16 mouse cellular contexts compared by ENCODE assay signal in the genomic region with DNA sequence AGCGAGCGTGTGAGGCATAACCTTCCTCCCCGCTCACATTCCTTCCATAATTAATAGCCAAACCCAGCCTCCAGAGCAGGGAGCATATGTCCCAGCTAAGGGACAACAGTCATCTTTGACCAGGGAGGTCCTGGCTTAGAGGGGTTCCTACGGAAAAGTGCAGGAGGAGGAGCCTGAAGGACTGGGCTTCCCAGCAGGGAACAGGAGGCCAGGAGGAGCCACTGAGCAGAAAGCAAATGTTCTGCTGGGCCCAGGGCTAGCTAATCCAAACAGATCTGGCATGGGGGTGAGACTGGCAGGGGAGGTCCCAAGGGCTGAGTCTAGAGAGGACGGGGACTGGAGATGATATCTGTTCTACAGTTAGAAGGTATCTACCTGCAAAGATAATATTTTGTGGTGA. TPM values are rescaled to one million over a fixed set of nuclear protein-coding genes. Genes with fewer than 3 reads are reported as not detected.
DNase-seq lines count a peak whose midpoint lies in the region; ATAC-seq and TF ChIP-seq lines count a peak whose summit lies in the region.
"Had no signal": no experiment of that assay in that cellular context is flagged by ENCODE, and none has a peak within 500 bp of the region (broad histone marks: within the 10 kb centered on the region; RNA-seq: fewer than 3 reads in every experiment).

No protein-coding gene starts in this region.

- H3K27me3 ChIP-seq in lung, embryonic 16.5 days (ENCODE audit: control insufficient read depth, insufficient read depth, low read depth, low read length) = no peaks in the 10 kb centered on the region
- H3K27me3 ChIP-seq in embryonic facial prominence, embryonic 13.5 days = peaks cover 83% of the 10 kb centered on the region
- no peaks in the 10 kb centered on the region for H3K27me3 ChIP-seq in limb, embryonic 15.5 days

- H3K4me1 ChIP-seq in lung, embryonic 16.5 days (replicated peaks; ENCODE audit: control insufficient read depth, insufficient read depth, low read length) = peaks cover 11% of the 10 kb centered on the region
- H3K4me1 ChIP-seq in embryonic facial prominence, embryonic 13.5 days = peaks cover 51% of the 10 kb centered on the region
- H3K4me1 ChIP-seq in limb, embryonic 15.5 days = peaks cover 67% of the 10 kb centered on the region

- H3K9ac ChIP-seq in lung, embryonic 16.5 days (ENCODE audit: low read length) = no peak overlapping the region
- peak overlapping the region; percentile 16; the same call in 1 of the 2 replicates for H3K9ac ChIP-seq in embryonic facial prominence, embryonic 13.5 days
- H3K9ac ChIP-seq in limb, embryonic 15.5 days = no peak overlapping the region
- H3K9ac ChIP-seq: hindbrain, embryonic 15.5 days; liver, postnatal 0 days had no signal

- ATAC-seq in lung, embryonic 16.5 days (ENCODE audit: low read depth) = peak; percentile 21; the same call in 1 of the 2 replicates
- no peak for ATAC-seq in embryonic facial prominence, embryonic 13.5 days (ENCODE audit: insufficient number of reproducible peaks, insufficient read depth, low FRiP score, low TSS enrichment, low read depth)
- ATAC-seq in limb, embryonic 15.5 days (ENCODE audit: insufficient number of reproducible peaks, low FRiP score, low TSS enrichment, low read depth) = no peak
- ATAC-seq: activated CD4-positive, CD25-positive, alpha-beta regulatory T cell, adult 4 months; liver, postnatal 0 days had no signal

- H3K9me3 ChIP-seq in lung, embryonic 16.5 days (ENCODE audit: control insufficient read depth, low read length) = no peaks in the 10 kb centered on the region
- H3K9me3 ChIP-seq in embryonic facial prominence, embryonic 13.5 days = no peaks in the 10 kb centered on the region
- H3K9me3 ChIP-seq in limb, embryonic 15.5 days = no peaks in the 10 kb centered on the region
- H3K9me3 ChIP-seq: hindbrain, embryonic 15.5 days; megakaryocyte, embryonic 14.5 days had no signal

- intact Hi-C loops in gastrocnemius, adult 2 months (cut with DNase I) = no loop called here
- intact Hi-C loops in gastrocnemius, postnatal 14 days (cut with DNase I; ENCODE audit: low total_unique reads) = no loop called here

- DNase-seq in gastrocnemius, adult 2 months = no peak
- DNase-seq in gastrocnemius, postnatal 14 days = no peak
- DNase-seq in lung, postnatal 25 days (ENCODE audit: low spot score) = no peak
- no peak for DNase-seq in right cerebral cortex, postnatal 10 days (ENCODE audit: low spot score in 2 of 2)
- DNase-seq: adrenal gland, postnatal 36 days; kidney, adult 9 months; left cerebral cortex, postnatal 4 days; liver, postnatal 0 days had no signal

- TF ChIP-seq CTCF in gastrocnemius, adult 2 months (IDR thresholded peaks at IDR 0.05) = peak; percentile 16; the same call in 1 of the 2 replicates

- 46% methylated on average over 5 of the region's 5 CpGs for WGBS in lung, embryonic 16.5 days
- WGBS in embryonic facial prominence, embryonic 13.5 days = 41% methylated on average over 5 of the region's 5 CpGs
- WGBS in limb, embryonic 15.5 days = 35% methylated on average over 5 of the region's 5 CpGs

- H3K4me3 ChIP-seq in gastrocnemius, adult 2 months = peak overlapping the region; percentile 37
- H3K4me3 ChIP-seq in lung, embryonic 16.5 days (ENCODE audit: low read length) = no peak overlapping the region
- H3K4me3 ChIP-seq in embryonic facial prominence, embryonic 13.5 days = no peak overlapping the region
- H3K4me3 ChIP-seq in limb, embryonic 15.5 days = no peak overlapping the region
- H3K4me3 ChIP-seq: hindbrain, embryonic 15.5 days; megakaryocyte, embryonic 14.5 days; myocyte had no signal

- H3K36me3 ChIP-seq in lung, embryonic 16.5 days (ENCODE audit: control insufficient read depth, insufficient read depth, low read length) = peaks cover 16% of the 10 kb centered on the region
- H3K36me3 ChIP-seq in embryonic facial prominence, embryonic 13.5 days = peaks cover 55% of the 10 kb centered on the region
- peaks cover 45% of the 10 kb centered on the region for H3K36me3 ChIP-seq in limb, embryonic 15.5 days
- H3K36me3 ChIP-seq: hindbrain, embryonic 15.5 days had no signal

- H3K27ac ChIP-seq in gastrocnemius, adult 2 months = peak overlapping the region; percentile 83
- H3K27ac ChIP-seq in lung, embryonic 16.5 days (ENCODE audit: low read length) = no peak overlapping the region
- H3K27ac ChIP-seq in embryonic facial prominence, embryonic 13.5 days = peak overlapping the region; percentile 40; the same call in 1 of the 2 replicates
- peak overlapping the region; percentile 68 for H3K27ac ChIP-seq in limb, embryonic 15.5 days
- H3K27ac ChIP-seq: hindbrain, embryonic 15.5 days had no signal

- no peak overlapping the region for H3K4me2 ChIP-seq in lung, embryonic 16.5 days (ENCODE audit: low read depth, low read length)
- no peak overlapping the region for H3K4me2 ChIP-seq in embryonic facial prominence, embryonic 13.5 days
- H3K4me2 ChIP-seq in limb, embryonic 15.5 days = no peak overlapping the region
- H3K4me2 ChIP-seq: hindbrain, embryonic 15.5 days had no signal

RNA-seq across cellular contexts. Expression of a gene that starts 34.7 kb away (rescaled TPM):
- total RNA-seq in gastrocnemius, adult 2 months (2021) = under 1 TPM; 0.36 to 0.78 TPM
- 1 to 10 TPM in 1 of 2 experiments, under 1 TPM in 1; 0.66 to 1.1 TPM for total RNA-seq in gastrocnemius, postnatal 14 days (2021)
- polyA plus RNA-seq in lung, embryonic 16.5 days (2015; fragmentation: Nextera tagmentation; extraction: Ambion mirVana) = 3.1 and 3.7 TPM in 2 replicates
- 6.1 and 6.2 TPM in 2 replicates for polyA plus RNA-seq in embryonic facial prominence, embryonic 13.5 days (2015; fragmentation: Nextera tagmentation; extraction: Ambion mirVana)
- polyA plus RNA-seq in limb, embryonic 15.5 days (2015; fragmentation: Nextera tagmentation; extraction: Ambion mirVana) = 3.8 and 5.5 TPM in 2 replicates
- total RNA-seq: layer of hippocampus, adult 8-10 months; left cerebral cortex, postnatal 4 days had no signal

RNA-seq across cellular contexts. Expression of a gene that starts 42.6 kb away (rescaled TPM):
- 100 to 1,000 TPM; 465 to 558 TPM for total RNA-seq in gastrocnemius, adult 2 months (2021)
- 100 to 1,000 TPM; 531 to 566 TPM for total RNA-seq in gastrocnemius, postnatal 14 days (2021)
- 43.9 and 44.6 TPM in 2 replicates for polyA plus RNA-seq in lung, embryonic 16.5 days (2015; fragmentation: Nextera tagmentation; extraction: Ambion mirVana)
- 37.0 and 42.9 TPM in 2 replicates for polyA plus RNA-seq in embryonic facial prominence, embryonic 13.5 days (2015; fragmentation: Nextera tagmentation; extraction: Ambion mirVana)
- polyA plus RNA-seq in limb, embryonic 15.5 days (2015; fragmentation: Nextera tagmentation; extraction: Ambion mirVana) = 87.0 and 100 TPM in 2 replicates

RNA-seq across cellular contexts. Expression of a gene that starts 56.2 kb away (rescaled TPM):
- total RNA-seq in gastrocnemius, adult 2 months (2021) = 1 to 10 TPM; 1.1 to 1.3 TPM
- 1 to 10 TPM; 2.7 to 2.9 TPM for total RNA-seq in gastrocnemius, postnatal 14 days (2021)
- polyA plus RNA-seq in lung, embryonic 16.5 days (2015; fragmentation: Nextera tagmentation; extraction: Ambion mirVana) = 11.4 and 12.5 TPM in 2 replicates
- polyA plus RNA-seq in embryonic facial prominence, embryonic 13.5 days (2015; fragmentation: Nextera tagmentation; extraction: Ambion mirVana) = 4.8 and 4.9 TPM in 2 replicates
- polyA plus RNA-seq in limb, embryonic 15.5 days (2015; fragmentation: Nextera tagmentation; extraction: Ambion mirVana) = 5.6 and 6.0 TPM in 2 replicates
- polyA plus RNA-seq: myocyte had no signal
